Mouse (Mus musculus): ENCODE data around the gene Ybx2. TPM values are rescaled to one million over a fixed set of nuclear protein-coding genes. Genes with fewer than 3 reads are reported as not detected.

Ybx2 gene
- polyA plus RNA-seq (2017; shearing (Covaris generic)) = not detected

GRCm38 (mm10) chr11:69935137-69935879, at the start of gene Ybx2:
Gene Ybx2, plus strand, starts transcription at chr11:69935796.

DNA sequence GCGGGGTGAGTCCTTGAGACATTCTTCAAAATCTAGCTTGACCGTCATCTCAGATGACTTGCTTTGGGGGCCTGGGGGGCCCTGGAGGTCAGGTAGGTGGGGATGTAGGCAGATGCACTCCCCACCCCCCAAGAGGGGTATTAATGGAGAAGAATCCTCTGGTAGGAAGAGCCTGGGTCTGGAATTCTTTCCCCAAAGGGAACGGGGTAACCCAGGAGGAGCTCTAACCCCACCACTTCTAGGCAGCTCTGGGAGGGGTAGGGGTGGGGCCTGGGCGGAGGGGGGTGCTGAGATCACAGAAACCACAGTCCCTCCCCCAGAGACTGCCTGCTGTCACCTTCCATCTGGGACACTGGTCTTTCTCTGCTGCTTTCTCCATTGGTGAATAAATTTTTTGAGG, 40.3 kb upstream of the Ybx2 start, which contains the start of gene Acap1:
Gene Acap1 (minus strand): TSS at position 249 of the 400 bp plus-strand sequence.

DNA sequence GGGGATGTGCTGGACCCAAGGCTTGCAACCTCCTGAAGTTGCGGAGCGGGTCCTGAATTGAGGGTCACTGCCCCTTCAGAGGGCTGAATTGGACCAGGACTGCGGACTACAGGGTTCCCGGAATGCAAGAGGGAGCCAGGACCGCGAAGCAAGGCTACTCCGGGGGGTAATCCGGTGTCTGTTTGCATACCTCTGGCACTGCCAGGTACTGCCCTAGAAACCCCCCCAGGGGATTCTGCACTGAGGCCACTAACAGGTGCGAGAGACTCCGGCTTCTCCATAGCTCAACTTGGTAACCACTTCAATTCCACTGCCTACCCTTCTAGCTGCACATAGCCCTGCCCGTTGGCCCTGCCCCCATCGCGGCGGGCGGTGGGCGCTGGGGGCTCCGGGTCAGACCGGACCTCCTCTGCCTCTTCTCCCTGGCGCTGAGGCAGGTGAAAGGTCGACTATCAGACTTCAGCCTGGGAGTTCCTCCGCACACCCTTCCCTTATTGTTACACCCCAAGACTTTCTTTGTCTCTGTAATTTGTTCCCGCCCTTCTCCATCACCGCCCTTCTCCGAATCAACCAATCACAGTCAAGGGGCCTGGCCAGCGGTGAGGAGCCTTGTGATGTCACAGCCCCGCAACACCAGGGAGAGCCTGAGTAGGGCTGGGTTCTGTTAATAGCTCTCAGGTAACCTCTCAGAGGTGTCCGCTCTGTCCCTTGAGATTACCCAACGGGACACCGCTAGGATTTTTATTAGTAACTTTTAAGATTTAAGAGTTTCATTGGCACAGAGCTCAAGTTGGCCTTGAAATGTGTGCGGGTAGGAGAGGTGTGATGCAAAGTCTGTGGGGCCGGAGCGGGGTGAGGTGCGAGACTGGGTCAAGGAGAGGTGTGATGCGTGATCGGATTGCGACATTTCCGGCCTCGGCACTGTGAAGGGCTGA, 34.9 kb upstream of the Ybx2 start, which contains the start of the genes 2810408A11Rik and Neurl4:
Gene 2810408A11Rik (minus strand): TSS at position 517 of the 935 bp plus-strand sequence.
Gene Neurl4 (plus strand): TSS at position 602 of the 935 bp plus-strand sequence.

DNA sequence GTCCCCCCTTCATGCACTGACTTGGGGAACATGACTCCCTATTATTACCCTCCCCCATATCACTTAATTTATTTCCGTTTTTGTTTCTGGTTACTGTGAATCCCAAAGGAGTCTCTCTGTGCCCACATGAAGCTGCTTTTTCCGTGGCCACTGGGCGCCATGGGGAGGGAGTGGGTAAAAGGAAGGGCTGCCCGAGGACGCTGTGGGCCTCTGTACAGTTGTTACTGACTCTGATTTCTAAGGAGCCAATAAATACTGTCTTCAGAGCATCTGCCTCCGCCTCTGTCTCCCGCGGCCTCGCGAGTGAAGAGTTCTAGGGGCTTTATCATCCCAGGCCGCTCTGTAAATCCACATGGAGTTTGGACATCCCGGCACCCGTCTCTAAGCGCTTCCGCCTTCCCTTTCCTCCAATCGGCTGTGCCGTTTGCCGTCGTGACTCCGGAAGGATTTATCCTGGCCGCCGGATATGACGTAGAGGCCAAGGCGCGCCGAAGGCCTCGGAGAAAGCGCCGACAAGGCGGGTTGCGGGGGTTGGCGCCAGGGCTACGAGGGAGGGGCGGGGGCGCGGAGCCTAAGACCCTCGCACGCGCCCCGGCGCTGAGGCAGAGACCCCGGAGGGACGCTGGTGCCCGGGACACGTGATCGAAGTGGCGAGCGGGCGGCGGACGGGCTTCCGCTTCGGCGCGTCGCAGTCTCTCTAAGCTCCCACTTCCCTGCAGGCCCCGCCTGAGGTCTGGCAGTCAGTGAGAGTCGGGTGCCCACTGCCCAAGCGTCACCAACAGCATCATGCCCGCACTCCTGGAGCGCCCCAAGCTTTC, 21.8 kb upstream of the Ybx2 start, which contains the start of gene Gps2:
Gene Gps2 (plus strand): TSS at position 335 of the 818 bp plus-strand sequence.

DNA sequence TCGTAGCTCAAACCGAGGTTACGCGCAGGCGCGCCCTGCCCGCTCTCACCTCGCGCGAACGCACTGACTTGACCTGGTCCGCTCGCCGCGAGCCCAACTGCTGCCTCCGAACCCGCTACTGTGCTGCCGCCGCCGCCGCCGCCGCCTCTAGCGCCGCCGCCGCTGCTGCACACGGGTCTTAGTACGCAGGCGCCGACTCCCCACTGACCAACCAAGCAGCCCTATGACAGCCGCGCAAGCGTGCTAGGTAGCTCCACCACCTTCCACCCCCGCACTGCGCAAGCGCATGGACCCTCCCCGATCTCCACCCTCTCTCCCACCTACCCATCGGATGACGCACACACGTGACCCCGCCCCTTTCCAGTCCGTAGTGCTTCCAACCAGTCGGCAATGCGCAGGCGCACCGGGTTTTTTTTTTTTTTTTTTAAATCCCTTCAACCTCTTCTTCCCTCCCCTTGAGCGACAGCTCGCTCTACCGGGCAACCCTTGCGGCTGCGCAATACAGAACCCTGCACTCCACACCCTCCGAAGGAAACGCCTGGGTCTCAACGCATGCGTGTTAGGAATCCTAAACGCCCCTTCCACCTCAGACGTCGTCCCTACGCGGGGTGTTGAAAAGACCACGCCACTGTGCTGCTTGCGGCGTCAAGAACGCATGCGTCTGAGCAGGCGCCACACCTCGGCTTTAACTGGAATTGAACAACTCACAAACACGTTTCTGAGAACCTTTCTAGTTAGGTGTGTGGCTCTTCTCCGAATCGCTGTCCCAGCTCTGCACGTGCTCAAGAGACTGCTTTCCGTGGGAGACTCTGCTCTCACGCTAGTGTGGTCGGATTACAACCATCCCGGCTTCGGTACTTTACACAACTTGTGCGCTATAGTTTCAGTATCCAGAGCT, 14.2 kb upstream of the Ybx2 start, which contains the start of gene Eif5a:
Gene Eif5a (minus strand): TSS at position 845 of the 898 bp plus-strand sequence.

GRCm38 (mm10) chr11:69948066-69948762, 12.6 kb downstream of the Ybx2 start, which contains the start of gene Slc2a4:
Gene Slc2a4, minus strand, starts transcription at chr11:69948188.

DNA sequence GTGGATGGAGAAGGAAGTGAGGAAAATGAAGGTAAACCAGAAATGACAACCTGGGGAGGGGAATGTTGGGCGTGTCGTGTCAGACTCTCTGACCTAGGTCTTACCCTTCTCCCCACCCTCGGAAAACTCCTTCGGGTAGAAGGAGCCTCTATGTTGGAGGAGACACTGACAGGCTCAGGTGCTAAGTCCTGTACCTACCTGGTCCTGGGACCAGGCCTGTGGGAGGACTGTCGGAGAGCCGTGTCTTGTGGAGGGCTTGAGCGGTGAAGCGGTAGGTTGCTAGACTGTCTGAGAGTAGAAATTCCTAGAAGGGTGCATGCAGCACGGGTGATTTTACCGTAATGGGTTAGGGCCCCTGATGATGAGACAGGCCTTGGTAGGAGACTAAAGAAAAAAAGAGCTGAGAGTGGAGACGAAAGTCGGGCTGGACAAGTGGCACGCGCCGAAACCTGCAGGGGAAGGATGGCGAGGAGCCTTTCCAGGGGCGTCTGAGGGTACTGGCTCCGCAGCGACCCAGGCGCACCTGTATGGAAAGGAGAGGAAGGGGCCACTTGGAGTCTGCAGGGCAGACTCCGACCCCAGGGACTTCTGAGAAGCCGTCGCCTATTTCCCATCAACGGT, 29.2 kb downstream of the Ybx2 start, which contains the start of gene Cldn7:
Gene Cldn7 (plus strand): TSS at position 130 of the 621 bp plus-strand sequence.

GRCm38 (mm10) chr11:69981141-69981762, 45.7 kb downstream of the Ybx2 start, which contains the start of gene Ctdnep1:
Gene Ctdnep1, plus strand, starts transcription at chr11:69981156.

GRCm38 (mm10) chr11:69982225-69982624, 46.6 kb downstream of the Ybx2 start, which contains the start of gene Elp5:
Gene Elp5, minus strand, starts transcription at chr11:69982517.

Other genes starting within 250 kb of the Ybx2 start
- not detected for gene Tnfsf12, start 239.9 kb upstream of the Ybx2 start, polyA plus RNA-seq (2017; shearing (Covaris generic))
- not detected for gene Tnfsfm13, start 239.7 kb upstream of the Ybx2 start, polyA plus RNA-seq (2017; shearing (Covaris generic))
- gene Polr2a, start 177.2 kb upstream of the Ybx2 start, polyA plus RNA-seq (2017; shearing (Covaris generic)) = 56.9 TPM
- gene Slc35g3, start 173.8 kb upstream of the Ybx2 start, polyA plus RNA-seq (2017; shearing (Covaris generic)) = not detected
- gene Zbtb4, start 169.9 kb upstream of the Ybx2 start, polyA plus RNA-seq (2017; shearing (Covaris generic)) = 8.0 TPM
- 2.2 TPM for gene Chrnb1, start 139.9 kb upstream of the Ybx2 start, polyA plus RNA-seq (2017; shearing (Covaris generic))
- gene Fgf11, start 133.9 kb upstream of the Ybx2 start, polyA plus RNA-seq (2017; shearing (Covaris generic)) = not detected
- not detected for gene Tmem102, start 130.2 kb upstream of the Ybx2 start, polyA plus RNA-seq (2017; shearing (Covaris generic))
- gene Gm39566, start 120.5 kb upstream of the Ybx2 start, polyA plus RNA-seq (2017; shearing (Covaris generic)) = not detected
- gene Spem2, start 117.3 kb upstream of the Ybx2 start, polyA plus RNA-seq (2017; shearing (Covaris generic)) = not detected
- gene Spem1, start 113.6 kb upstream of the Ybx2 start, polyA plus RNA-seq (2017; shearing (Covaris generic)) = not detected
- gene Nlgn2, start 98.0 kb upstream of the Ybx2 start, polyA plus RNA-seq (2017; shearing (Covaris generic)) = 0.09 TPM
- gene Tmem256, start 97.3 kb upstream of the Ybx2 start, polyA plus RNA-seq (2017; shearing (Covaris generic)) = 27.8 TPM
- 18.0 TPM for gene Plscr3, start 89.4 kb upstream of the Ybx2 start, polyA plus RNA-seq (2017; shearing (Covaris generic))
- gene Tnk1, start 77.1 kb upstream of the Ybx2 start, polyA plus RNA-seq (2017; shearing (Covaris generic)) = not detected
- gene Tmem95, start 57.8 kb upstream of the Ybx2 start, polyA plus RNA-seq (2017; shearing (Covaris generic)) = not detected
- 0.51 TPM for gene Kctd11, start 54.4 kb upstream of the Ybx2 start, polyA plus RNA-seq (2017; shearing (Covaris generic))
- 615 TPM for gene Acap1, start 40.3 kb upstream of the Ybx2 start, polyA plus RNA-seq (2017; shearing (Covaris generic))
- 2.6 TPM for gene 2810408A11Rik, start 34.8 kb upstream of the Ybx2 start, polyA plus RNA-seq (2017; shearing (Covaris generic))
- 7.7 TPM for gene Neurl4, start 34.7 kb upstream of the Ybx2 start, polyA plus RNA-seq (2017; shearing (Covaris generic))
- gene Gps2, start 21.9 kb upstream of the Ybx2 start, polyA plus RNA-seq (2017; shearing (Covaris generic)) = 253 TPM
- gene Eif5a, start 13.8 kb upstream of the Ybx2 start, polyA plus RNA-seq (2017; shearing (Covaris generic)) = 965 TPM
- gene Slc2a4, start 12.4 kb downstream of the Ybx2 start, polyA plus RNA-seq (2017; shearing (Covaris generic)) = not detected
- gene Cldn7, start 29.0 kb downstream of the Ybx2 start, polyA plus RNA-seq (2017; shearing (Covaris generic)) = not detected
- 31.4 TPM for gene Ctdnep1, start 45.4 kb downstream of the Ybx2 start, polyA plus RNA-seq (2017; shearing (Covaris generic))
- 47.8 TPM for gene Elp5, start 46.7 kb downstream of the Ybx2 start, polyA plus RNA-seq (2017; shearing (Covaris generic))
- gene Gabarap, start 55.3 kb downstream of the Ybx2 start, polyA plus RNA-seq (2017; shearing (Covaris generic)) = 310 TPM
- gene Phf23, start 60.0 kb downstream of the Ybx2 start, polyA plus RNA-seq (2017; shearing (Covaris generic)) = 49.5 TPM
- gene Dvl2, start 64.8 kb downstream of the Ybx2 start, polyA plus RNA-seq (2017; shearing (Covaris generic)) = 27.2 TPM
- 87.7 TPM for gene Acadvl, start 79.6 kb downstream of the Ybx2 start, polyA plus RNA-seq (2017; shearing (Covaris generic))
- gene Dlg4, start 81.1 kb downstream of the Ybx2 start, polyA plus RNA-seq (2017; shearing (Covaris generic)) = 2.4 TPM
- gene Asgr1, start 118.3 kb downstream of the Ybx2 start, polyA plus RNA-seq (2017; shearing (Covaris generic)) = not detected
- gene Asgr2, start 156.8 kb downstream of the Ybx2 start, polyA plus RNA-seq (2017; shearing (Covaris generic)) = not detected
- gene Mgl2, start 194.5 kb downstream of the Ybx2 start, polyA plus RNA-seq (2017; shearing (Covaris generic)) = not detected
- gene Clec10a, start 220.4 kb downstream of the Ybx2 start, polyA plus RNA-seq (2017; shearing (Covaris generic)) = not detected